In genomic region chr3:104510771-104511429, GRCm38 (mm10) we compare ENCODE assay signal across 8 mouse cellular contexts. TPM values are rescaled to one million over a fixed set of nuclear protein-coding genes. Genes with fewer than 3 reads are reported as not detected.
DNase-seq lines count a peak whose midpoint lies in the region; ATAC-seq and TF ChIP-seq lines count a peak whose summit lies in the region.

No protein-coding gene starts in this region.

- peaks cover 15% of the 10 kb centered on the region for H3K4me1 ChIP-seq in kidney, embryonic 16.5 days (ENCODE audit: insufficient read depth, low read length)
- no peaks in the 10 kb centered on the region; the same call in 1 of the 2 replicates for H3K4me1 ChIP-seq in bone marrow, adult 2 months (ENCODE audit: control insufficient read depth, insufficient read depth, low read length)
- peaks cover 19% of the 10 kb centered on the region for H3K4me1 ChIP-seq in hindbrain, embryonic 14.5 days (replicated peaks; ENCODE audit: control insufficient read depth, insufficient read depth, low read length)
- peaks cover 30% of the 10 kb centered on the region for H3K4me1 ChIP-seq in midbrain, embryonic 15.5 days

- peak overlapping the region; percentile 79 for H3K9ac ChIP-seq in kidney, embryonic 16.5 days (replicated peaks; ENCODE audit: low read length)
- H3K9ac ChIP-seq in hindbrain, embryonic 14.5 days = peak overlapping the region; percentile 89
- H3K9ac ChIP-seq in midbrain, embryonic 15.5 days = peak overlapping the region; percentile 79

- H3K36me3 ChIP-seq in kidney, embryonic 16.5 days (ENCODE audit: insufficient read depth, low read length) = no peaks in the 10 kb centered on the region
- H3K36me3 ChIP-seq in hindbrain, embryonic 14.5 days (replicated peaks; ENCODE audit: control insufficient read depth, insufficient read depth) = no peaks in the 10 kb centered on the region
- H3K36me3 ChIP-seq in midbrain, embryonic 15.5 days (replicated peaks) = no peaks in the 10 kb centered on the region

- TF ChIP-seq CTCF in bone marrow, adult 2 months (IDR thresholded peaks at IDR 0.05; ENCODE audit: control insufficient read depth, insufficient read depth, low read length) = no peak

- no peaks in the 10 kb centered on the region for H3K27me3 ChIP-seq in kidney, embryonic 16.5 days (ENCODE audit: insufficient read depth, low read length)
- no peaks in the 10 kb centered on the region for H3K27me3 ChIP-seq in hindbrain, embryonic 14.5 days (ENCODE audit: control insufficient read depth, insufficient read depth, low read length)
- H3K27me3 ChIP-seq in midbrain, embryonic 15.5 days (replicated peaks) = no peaks in the 10 kb centered on the region

- H3K4me3 ChIP-seq in kidney, embryonic 16.5 days (ENCODE audit: low read length) = peak overlapping the region; percentile 91
- H3K4me3 ChIP-seq in bone marrow, adult 2 months (replicated peaks; ENCODE audit: control insufficient read depth, low read depth, low read length) = peak overlapping the region; percentile 91
- H3K4me3 ChIP-seq in hindbrain, embryonic 14.5 days (replicated peaks; ENCODE audit: low read length) = peak overlapping the region; percentile 94
- peak overlapping the region; percentile 97 for H3K4me3 ChIP-seq in midbrain, embryonic 15.5 days

- WGBS in kidney, embryonic 16.5 days = under 1% methylated on average over 14 of the region's 14 CpGs
- WGBS in bone marrow, adult 2 months = 1% methylated on average over 14 of the region's 14 CpGs
- 1% methylated on average over 14 of the region's 14 CpGs for WGBS in hindbrain, embryonic 14.5 days
- WGBS in midbrain, embryonic 15.5 days = under 1% methylated on average over 14 of the region's 14 CpGs

- no peak for TF ChIP-seq POLR2A in bone marrow, adult 2 months (IDR thresholded peaks at IDR 0.05; ENCODE audit: borderline replicate concordance, control insufficient read depth, low read depth, low read length)

- peak overlapping the region; percentile 68 for H3K4me2 ChIP-seq in kidney, embryonic 16.5 days (replicated peaks; ENCODE audit: low read depth, low read length)
- H3K4me2 ChIP-seq in hindbrain, embryonic 14.5 days (replicated peaks) = peak overlapping the region; percentile 78
- peak overlapping the region; percentile 65 for H3K4me2 ChIP-seq in midbrain, embryonic 15.5 days

- peak; percentile 28 for ATAC-seq in kidney, embryonic 16.5 days (ENCODE audit: low FRiP score, low TSS enrichment)
- ATAC-seq in hindbrain, embryonic 14.5 days (ENCODE audit: low FRiP score) = peak; percentile 6
- peak; percentile 57 for ATAC-seq in midbrain, embryonic 15.5 days (replicated peaks)

- H3K9me3 ChIP-seq in kidney, embryonic 16.5 days (ENCODE audit: low read length) = no peaks in the 10 kb centered on the region
- no peaks in the 10 kb centered on the region for H3K9me3 ChIP-seq in hindbrain, embryonic 14.5 days (ENCODE audit: control insufficient read depth, low read length)
- no peaks in the 10 kb centered on the region for H3K9me3 ChIP-seq in midbrain, embryonic 15.5 days

- no peak for DNase-seq in kidney, adult 9 months
- DNase-seq in hindbrain, embryonic 14.5 days (ENCODE audit: low spot score) = peak; percentile 30
- DNase-seq in urinary bladder, postnatal 10 days (ENCODE audit: low spot score) = no peak
- no peak for DNase-seq in thymus, postnatal 14 days
- no peak for DNase-seq in thymus, postnatal 36 days

- peak overlapping the region; percentile 96 for H3K27ac ChIP-seq in kidney, embryonic 16.5 days (ENCODE audit: low read length)
- peak overlapping the region; percentile 96 for H3K27ac ChIP-seq in bone marrow, adult 2 months (ENCODE audit: control insufficient read depth, insufficient read depth, low read depth, low read length, poor library complexity)
- peak overlapping the region; percentile 99 for H3K27ac ChIP-seq in hindbrain, embryonic 14.5 days
- peak overlapping the region; percentile 98 for H3K27ac ChIP-seq in midbrain, embryonic 15.5 days

RNA-seq across cellular contexts. Expression of gene Lrig2, which starts 0.8 kb away (rescaled TPM):
- 15.6 TPM in 2 replicates for polyA plus RNA-seq in kidney, embryonic 16.5 days (2015; fragmentation: Nextera tagmentation; extraction: Ambion mirVana)
- 2.4 and 6.0 TPM in 2 replicates for polyA plus RNA-seq in bone marrow, adult 2 months (2011; ENCODE audit: insufficient read depth, insufficient read length, low replicate concordance, missing spikeins)
- polyA plus RNA-seq in hindbrain, embryonic 14.5 days (2014; fragmentation: Nextera tagmentation; extraction: Ambion mirVana) = 37.8 and 38.1 TPM in 2 replicates
- polyA plus RNA-seq in midbrain, embryonic 15.5 days (2015; fragmentation: Nextera tagmentation; extraction: Ambion mirVana) = 34.8 and 36.8 TPM in 2 replicates

Comparison
In these comparisons a context has a peak if more than half of its experiments do, and no peak if none do; other contexts are left out.
1. ATAC-seq: peak in every context shown above with its lines; median percentile 57 in midbrain, embryonic 15.5 days; 28 in kidney, embryonic 16.5 days; 6 in hindbrain, embryonic 14.5 days.